21 mouse cellular contexts compared by ENCODE assay signal in the genomic region with DNA sequence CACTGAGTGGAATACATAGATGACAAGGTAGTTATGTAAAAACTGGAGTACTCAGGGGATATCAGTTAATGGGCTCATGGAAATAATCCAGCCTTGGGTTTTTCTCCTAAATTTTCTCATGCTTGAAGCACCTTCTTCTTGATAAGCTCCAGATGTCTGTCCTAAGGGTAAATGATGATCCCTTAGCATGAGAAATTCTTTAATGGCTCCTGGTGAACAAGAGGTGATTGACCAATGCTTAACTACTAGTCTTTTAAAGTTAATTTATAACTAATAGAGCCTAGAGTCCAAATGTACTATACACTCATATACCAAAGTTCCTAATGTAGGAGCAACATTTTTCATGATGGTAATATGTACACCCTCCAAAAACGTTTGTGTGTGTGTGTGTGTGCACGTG.
"Had no signal": no experiment of that assay in that cellular context is flagged by ENCODE, and none has a peak within 500 bp of the region (broad histone marks: within the 10 kb centered on the region; RNA-seq: fewer than 3 reads in every experiment).

No protein-coding gene starts in this region.

- H3K4me3 ChIP-seq: intestine, embryonic 15.5 days; limb, embryonic 12.5 days; limb, embryonic 15.5 days; liver, embryonic 15.5 days; midbrain, embryonic 12.5 days; midbrain, embryonic 15.5 days; neural tube, embryonic 12.5 days; neural tube, embryonic 15.5 days had no signal

- H3K4me1 ChIP-seq: intestine, embryonic 15.5 days; limb, embryonic 12.5 days; limb, embryonic 15.5 days; liver, embryonic 15.5 days; neural tube, embryonic 12.5 days had no signal

- H3K27ac ChIP-seq: intestine, embryonic 15.5 days; limb, embryonic 12.5 days; limb, embryonic 15.5 days; liver, embryonic 15.5 days; macrophage; midbrain, embryonic 12.5 days; midbrain, embryonic 15.5 days; neural tube, embryonic 12.5 days; neural tube, embryonic 15.5 days had no signal

- H3K9me3 ChIP-seq: intestine, embryonic 15.5 days; limb, embryonic 12.5 days; limb, embryonic 15.5 days; liver, embryonic 15.5 days; midbrain, embryonic 12.5 days; midbrain, embryonic 15.5 days; neural tube, embryonic 12.5 days; neural tube, embryonic 15.5 days had no signal

- DNase-seq: kidney, adult 18-20 months; kidney, postnatal 4 days; left cerebral cortex, postnatal 4 days; lung, embryonic 14.5 days; right cerebral cortex, adult 18-20 months; right cerebral cortex, postnatal 14 days; right cerebral cortex, postnatal 4 days; spleen, adult 18-20 months; thymus, adult 18-20 months; thymus, postnatal 36 days had no signal

- H3K4me2 ChIP-seq: intestine, embryonic 15.5 days; limb, embryonic 12.5 days; limb, embryonic 15.5 days; liver, embryonic 15.5 days; lung, embryonic 14.5 days; midbrain, embryonic 12.5 days; midbrain, embryonic 15.5 days; neural tube, embryonic 12.5 days; neural tube, embryonic 15.5 days had no signal

- ATAC-seq: hindbrain, embryonic 16.5 days; intestine, embryonic 15.5 days; lung, postnatal 0 days; midbrain, embryonic 15.5 days had no signal

- H3K36me3 ChIP-seq: intestine, embryonic 15.5 days; limb, embryonic 12.5 days; limb, embryonic 15.5 days; liver, embryonic 15.5 days; midbrain, embryonic 12.5 days; midbrain, embryonic 15.5 days; neural tube, embryonic 12.5 days; neural tube, embryonic 15.5 days had no signal

- H3K27me3 ChIP-seq: midbrain, embryonic 12.5 days; midbrain, embryonic 15.5 days; neural tube, embryonic 12.5 days had no signal

- H3K9ac ChIP-seq: intestine, embryonic 15.5 days; limb, embryonic 12.5 days; limb, embryonic 15.5 days; liver, embryonic 15.5 days; lung, embryonic 14.5 days; midbrain, embryonic 12.5 days; midbrain, embryonic 15.5 days; neural tube, embryonic 12.5 days; neural tube, embryonic 15.5 days had no signal
